Mouse (Mus musculus): ENCODE results near the gene C1qb. TPM values are rescaled to one million over a fixed set of nuclear protein-coding genes. Genes with fewer than 3 reads are reported as not detected.
A peak's percentile ranks its signal among the peaks of the same experiment; 100 is the strongest.

C1qb gene
- polyA plus RNA-seq, 1 experiment from 2014 or later = not detected

DNA sequence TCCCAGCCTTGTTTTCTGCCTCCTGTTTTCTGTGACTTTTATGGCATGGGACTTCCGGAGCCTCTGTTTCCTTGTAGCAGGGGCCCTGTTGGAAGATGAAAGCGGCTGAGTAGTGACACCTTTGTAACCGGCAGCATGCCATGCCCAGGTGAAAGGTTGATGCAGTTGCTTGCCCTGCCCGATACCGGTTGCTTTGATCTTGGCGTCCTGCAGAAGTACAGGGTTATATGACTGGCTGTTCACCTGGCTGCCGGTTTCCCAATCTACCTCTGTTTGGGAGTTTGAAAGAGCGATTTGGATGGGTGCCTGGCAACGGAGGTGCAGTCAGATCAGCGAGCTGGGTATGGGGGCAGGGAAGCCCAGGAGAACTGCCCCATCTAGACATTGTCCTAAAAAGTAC is 43.2 kb downstream of the C1qb start:
- ChIA-PET CTCF (interaction anchor here (1.6 kb wide), 1 partner anchor 167 kb away, joined by 4 read pairs; no protein-coding TSS in a partner anchor), POLR2A (no interaction called here)
- DNase-seq (ENCODE audit: low read depth, low spot score) (no peak), ATAC-seq (no peak)
- in situ Hi-C loops (cut with MboI; ENCODE audit: low pct_unique_long_range_greater_than_20kb) = loop anchor here (5.0 kb wide), 1 partner anchor 166 kb away; no protein-coding TSS in a partner anchor
- no peak for TF ChIP-seq CTCF (IDR thresholded peaks at IDR 0.05)
- H3K27me3 ChIP-seq = peaks cover 5% of the 10 kb centered on the region

DNA sequence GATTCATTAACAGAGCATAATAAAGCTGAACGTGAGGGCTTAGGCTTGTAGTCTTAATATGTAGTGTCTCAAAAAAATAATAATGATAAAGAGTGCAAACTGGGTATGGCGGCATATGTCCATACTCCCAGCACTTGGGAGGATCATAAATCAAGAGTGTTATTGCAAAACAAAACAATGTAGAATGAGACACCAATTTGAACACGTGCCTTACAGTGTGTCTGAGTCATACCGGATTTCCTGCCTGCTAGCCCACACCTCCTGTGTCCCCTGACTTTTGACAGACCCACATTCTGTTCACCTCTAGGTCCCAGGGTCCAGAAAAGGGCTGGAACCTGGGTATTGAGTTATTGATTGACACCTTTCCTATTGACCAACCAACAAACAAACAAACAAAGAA is 44.0 kb downstream of the C1qb start:
- H3K27me3 ChIP-seq = peaks cover 4% of the 10 kb centered on the region
- in situ Hi-C loops (cut with MboI; ENCODE audit: low pct_unique_long_range_greater_than_20kb) = loop anchor here (5.0 kb wide), 1 partner anchor 165 kb away; no protein-coding TSS in a partner anchor
- TF ChIP-seq CTCF (IDR thresholded peaks at IDR 0.05) = no peak
- ATAC-seq = no peak
- no peak for DNase-seq (ENCODE audit: low read depth, low spot score)
- ChIA-PET CTCF (interaction anchor here (1.6 kb wide), 1 partner anchor 167 kb away, joined by 4 read pairs; no protein-coding TSS in a partner anchor), POLR2A (no interaction called here)

DNA sequence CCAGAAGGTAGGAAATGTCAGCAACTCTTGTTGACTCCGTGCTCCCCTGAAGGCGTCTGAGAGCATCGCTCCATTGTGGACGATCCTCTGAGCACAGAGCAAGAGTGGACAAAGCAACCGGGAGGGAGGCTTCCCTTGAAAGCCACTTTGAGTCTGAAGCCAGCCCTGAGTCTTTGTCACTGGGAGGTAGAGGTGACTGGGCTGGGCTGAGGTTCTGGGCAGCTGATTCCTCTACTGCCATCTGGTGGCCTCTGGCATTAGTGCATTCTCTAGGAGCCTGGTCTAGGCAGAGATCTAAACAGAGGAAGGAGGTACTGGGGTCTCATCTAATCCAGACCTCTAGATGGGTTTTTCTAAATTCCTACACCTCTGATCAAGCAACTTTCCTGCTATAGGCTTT is 44.9 kb downstream of the C1qb start:
- CTCF ChIA-PET = interaction anchor here (1.6 kb wide), 1 partner anchor 166 kb away, joined by 4 read pairs; no protein-coding TSS in a partner anchor
- peaks cover 4% of the 10 kb centered on the region for H3K27me3 ChIP-seq
- no peak for TF ChIP-seq CTCF (IDR thresholded peaks at IDR 0.05)
- no peak for DNase-seq (ENCODE audit: low read depth, low spot score)
- POLR2A ChIA-PET = no interaction called here
- in situ Hi-C loops (cut with MboI; ENCODE audit: low pct_unique_long_range_greater_than_20kb) = loop anchor here (5.0 kb wide), 1 partner anchor 164 kb away; no protein-coding TSS in a partner anchor
- no peak for ATAC-seq

DNA sequence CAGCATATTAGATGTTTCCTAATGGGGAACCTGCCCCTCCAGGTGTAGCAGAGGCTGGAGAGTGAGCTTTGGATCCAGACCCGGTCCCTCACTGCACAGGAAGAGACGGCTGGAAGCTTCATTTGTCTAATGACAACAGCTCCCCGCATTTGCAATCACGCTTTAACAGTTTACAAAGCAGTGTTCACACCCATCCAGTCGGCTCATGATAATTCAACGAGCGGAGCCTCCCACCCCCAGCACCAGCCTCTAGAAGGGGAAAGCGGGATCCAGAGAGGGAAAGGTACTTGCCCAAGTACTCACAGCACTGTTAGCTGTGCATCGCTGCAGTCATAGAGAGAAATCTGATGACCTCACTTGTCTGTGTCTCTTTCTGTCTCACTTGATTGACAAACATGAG is 47.5 kb downstream of the C1qb start:
- POLR2A ChIA-PET = interaction anchor here (0.6 kb wide), 1 partner anchor 157 kb away, joined by 4 read pairs; no protein-coding TSS in a partner anchor
- in situ Hi-C loops (cut with MboI; ENCODE audit: low pct_unique_long_range_greater_than_20kb) = no loop called here
- ATAC-seq (no peak), DNase-seq (ENCODE audit: low read depth, low spot score) (no peak)
- CTCF ChIA-PET = no interaction called here
- TF ChIP-seq CTCF (IDR thresholded peaks at IDR 0.05) = no peak
- no peaks in the 10 kb centered on the region for H3K27me3 ChIP-seq

DNA sequence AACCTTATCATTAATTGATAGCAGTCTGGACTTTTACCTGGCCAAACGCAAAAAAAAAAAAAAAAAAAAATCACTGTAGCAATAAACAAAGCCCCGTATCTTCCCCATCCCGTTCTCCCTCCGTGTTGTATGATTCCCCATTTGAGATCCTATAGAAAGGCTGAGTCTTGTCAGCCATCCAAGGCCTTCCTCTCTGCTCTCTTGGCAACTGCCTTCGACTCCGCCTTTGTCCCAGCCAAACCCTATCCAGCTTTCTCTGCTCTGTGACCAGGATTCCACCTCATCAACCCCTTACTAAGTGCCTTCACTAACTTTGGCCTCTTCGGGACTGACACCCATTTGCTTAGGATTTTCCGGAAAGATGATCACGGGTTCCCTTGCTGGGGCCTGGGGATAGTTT is 48.0 kb downstream of the C1qb start:
- ChIA-PET POLR2A (no interaction called here), CTCF (no interaction called here)
- H3K27me3 ChIP-seq = no peaks in the 10 kb centered on the region
- no peak for ATAC-seq
- TF ChIP-seq CTCF (IDR thresholded peaks at IDR 0.05) = no peak
- in situ Hi-C loops (cut with MboI; ENCODE audit: low pct_unique_long_range_greater_than_20kb) = no loop called here
- DNase-seq (ENCODE audit: low read depth, low spot score) = no peak

DNA sequence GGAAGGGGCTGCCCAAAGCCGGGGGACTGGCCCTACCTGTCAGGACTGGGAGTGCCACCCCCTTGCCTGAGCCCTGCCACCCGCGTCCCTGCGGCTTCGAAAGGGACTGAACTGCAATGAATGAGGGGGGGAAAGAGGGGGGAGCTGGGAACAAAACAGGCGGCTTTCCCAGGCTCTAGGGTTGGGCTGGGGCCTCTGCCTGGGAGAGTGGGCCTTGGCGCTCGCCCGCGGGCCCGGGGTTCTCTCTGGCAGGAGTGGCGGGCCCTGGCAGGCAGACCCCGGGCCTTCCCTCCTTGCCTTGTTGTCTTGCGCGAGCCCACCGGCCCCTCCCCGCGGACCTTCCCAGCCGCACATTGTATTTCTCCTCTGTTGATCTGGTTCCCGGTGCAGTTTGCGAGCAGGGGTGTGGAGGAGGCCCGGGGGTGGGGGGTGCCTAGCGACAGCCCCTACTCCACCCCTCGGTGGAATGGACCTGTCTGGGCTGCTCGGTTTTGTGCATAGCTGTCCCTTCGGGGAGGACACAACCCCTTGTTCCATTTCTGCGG is 49.5 kb downstream of the C1qb start:
- CTCF ChIA-PET = no interaction called here
- no peak for DNase-seq (ENCODE audit: low read depth, low spot score)
- TF ChIP-seq CTCF (IDR thresholded peaks at IDR 0.05) = no peak
- POLR2A ChIA-PET = no interaction called here
- ATAC-seq = peak; percentile 28
- no peaks in the 10 kb centered on the region for H3K27me3 ChIP-seq
- in situ Hi-C loops (cut with MboI; ENCODE audit: low pct_unique_long_range_greater_than_20kb) = no loop called here

DNA sequence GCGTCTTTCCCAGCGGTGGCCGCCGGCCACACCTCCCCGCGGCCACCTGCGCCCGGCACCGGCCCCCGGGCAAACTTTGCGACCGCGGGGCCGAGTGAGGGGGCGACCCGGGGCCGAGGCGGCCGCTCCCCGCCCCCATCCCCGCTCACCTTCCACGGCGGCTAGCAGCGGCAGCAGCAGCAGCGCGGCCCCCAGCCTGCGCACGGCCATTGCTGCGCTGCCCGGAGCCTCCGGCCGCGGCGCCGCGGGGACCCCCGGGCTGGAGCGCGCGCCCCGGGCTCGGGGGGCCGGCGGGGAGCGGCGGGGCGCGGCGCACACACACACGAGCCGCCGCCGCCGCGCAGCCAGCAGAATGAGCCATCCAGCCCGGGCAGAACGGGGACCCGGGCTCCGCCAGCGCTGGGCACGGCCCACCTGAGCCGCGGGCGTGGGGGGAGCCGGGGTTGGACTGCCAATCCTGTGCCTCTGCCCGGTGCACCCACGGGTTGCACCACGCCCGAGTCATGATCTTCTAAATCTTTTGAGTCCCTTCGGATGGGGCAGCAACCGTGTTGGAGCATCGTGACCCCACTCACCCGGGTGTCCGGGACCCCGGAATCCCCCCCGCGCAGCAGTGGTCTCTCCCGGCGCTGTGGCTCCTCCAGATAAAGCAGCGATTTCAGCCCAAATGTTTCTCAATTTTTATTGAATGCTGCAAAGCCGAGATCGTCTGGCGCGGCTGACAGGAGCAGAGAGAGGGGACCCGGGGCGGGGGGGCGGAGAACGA is 50.2 kb downstream of the C1qb start, which contains the start of gene Ephb2:
Gene Ephb2 (minus strand): TSS at position 368 of the 766 bp plus-strand sequence.
- TF ChIP-seq CTCF (IDR thresholded peaks at IDR 0.05) = no peak
- ATAC-seq = peak; percentile 48

DNA sequence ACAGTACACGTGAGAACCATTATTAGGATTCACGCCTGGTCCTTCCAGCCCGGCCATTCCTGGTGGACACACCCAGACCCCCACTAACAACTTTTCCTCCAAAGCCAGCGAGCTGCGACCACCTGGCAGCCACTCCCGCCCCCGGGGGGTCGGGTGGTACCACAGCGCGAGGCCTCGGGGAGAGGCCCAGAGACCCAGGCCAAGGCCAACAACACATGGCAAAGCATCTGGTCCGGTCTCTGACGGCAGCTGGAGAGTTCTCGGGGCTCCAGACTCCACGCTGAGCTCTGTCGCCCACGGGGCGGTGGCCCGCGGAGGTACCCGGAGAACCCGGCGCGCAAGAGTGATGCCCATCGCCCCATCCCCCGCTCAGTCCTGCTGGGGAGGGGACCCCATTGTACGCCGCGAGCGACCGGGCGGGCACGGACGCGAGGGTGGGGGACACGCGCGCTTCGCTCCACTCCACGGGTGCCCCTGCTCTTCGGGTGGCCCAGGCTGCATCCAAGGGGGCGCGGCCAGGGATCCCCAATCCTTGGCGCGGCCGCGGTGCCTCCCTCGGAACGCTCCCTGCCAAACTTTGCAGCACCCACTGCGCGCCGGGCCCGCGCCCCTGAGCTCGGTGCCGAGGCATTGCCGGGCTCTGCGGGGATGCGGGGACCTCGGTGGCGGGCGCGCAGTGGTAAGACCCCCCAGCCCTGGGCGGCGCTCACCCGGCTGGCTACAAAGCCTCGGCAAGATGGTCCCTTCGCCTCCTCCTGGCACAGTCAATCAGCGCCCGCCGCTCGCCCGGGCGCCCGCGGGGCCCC is 51.0 kb downstream of the C1qb start:
- CTCF ChIA-PET = no interaction called here
- in situ Hi-C loops (cut with MboI; ENCODE audit: low pct_unique_long_range_greater_than_20kb) = no loop called here
- no peak for ATAC-seq
- DNase-seq (ENCODE audit: low read depth, low spot score) = no peak
- POLR2A ChIA-PET = no interaction called here
- TF ChIP-seq CTCF (IDR thresholded peaks at IDR 0.05) = no peak
- no peaks in the 10 kb centered on the region for H3K27me3 ChIP-seq

More for the DNA sequence above, 50.2 kb downstream of the C1qb start, which contains the start of gene Ephb2:
- in situ Hi-C loops (cut with MboI; ENCODE audit: low pct_unique_long_range_greater_than_20kb) = no loop called here
- DNase-seq (ENCODE audit: low read depth, low spot score) = no peak
- H3K27me3 ChIP-seq = no peaks in the 10 kb centered on the region
- POLR2A ChIA-PET = no interaction called here
- CTCF ChIA-PET = no interaction called here

DNA sequence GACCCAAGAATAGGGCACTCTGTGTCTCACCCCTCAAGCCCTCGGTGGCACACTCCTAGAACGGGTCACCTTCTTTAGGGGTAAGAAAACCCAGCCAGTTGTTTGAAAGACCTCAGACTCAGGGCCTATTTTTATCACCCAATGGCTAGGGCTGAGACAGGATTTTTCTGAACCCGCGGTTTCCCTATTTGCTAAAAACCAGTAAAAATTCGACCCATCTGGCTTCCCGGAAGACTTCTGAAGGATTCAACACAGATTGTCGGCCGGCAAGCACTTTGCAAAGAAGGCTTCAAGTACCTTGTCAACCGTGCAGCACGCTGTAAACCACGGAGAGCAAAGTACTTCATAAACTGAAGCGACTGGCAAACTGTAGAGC is 51.6 kb downstream of the C1qb start:
- ATAC-seq (no peak), DNase-seq (ENCODE audit: low read depth, low spot score) (no peak)
- no peaks in the 10 kb centered on the region for H3K27me3 ChIP-seq
- no peak for TF ChIP-seq CTCF (IDR thresholded peaks at IDR 0.05)
- POLR2A ChIA-PET = no interaction called here
- in situ Hi-C loops (cut with MboI; ENCODE audit: low pct_unique_long_range_greater_than_20kb) = no loop called here
- CTCF ChIA-PET = no interaction called here

DNA sequence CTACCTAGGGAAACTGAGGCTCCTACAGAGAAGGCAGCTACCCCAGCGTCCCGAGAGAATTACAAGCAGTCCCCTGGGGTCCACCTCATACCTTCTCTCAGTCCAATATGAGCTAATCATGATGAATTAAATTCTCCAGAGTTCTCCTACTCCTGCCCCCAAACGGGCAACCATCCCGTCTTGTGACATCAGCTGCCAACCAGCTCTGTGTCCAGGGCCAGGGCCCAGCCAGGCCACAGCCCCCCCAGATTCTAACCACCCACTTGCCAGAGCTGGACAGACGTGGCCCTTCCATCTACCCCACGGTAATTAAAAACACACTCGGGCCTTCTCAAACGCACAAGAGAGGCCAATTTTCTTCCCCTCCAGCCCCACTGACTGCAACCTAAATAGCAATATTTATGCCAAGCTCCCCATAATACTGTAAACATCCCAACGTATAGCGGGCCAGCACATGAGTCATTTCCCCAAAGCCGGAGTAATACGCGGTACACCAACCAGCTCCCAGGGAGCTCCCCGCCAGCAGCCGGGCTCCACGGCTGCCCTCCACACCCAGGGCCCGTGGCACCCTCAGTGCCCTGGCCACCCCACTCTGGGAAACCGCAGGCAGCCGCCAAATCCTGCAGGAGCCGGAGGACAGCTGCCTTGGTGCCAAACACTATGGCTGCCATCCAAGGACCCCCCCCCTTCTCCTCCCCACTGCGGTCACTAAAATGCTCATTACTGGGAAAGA is 52.2 kb downstream of the C1qb start:
- H3K27me3 ChIP-seq = no peaks in the 10 kb centered on the region
- POLR2A ChIA-PET = no interaction called here
- CTCF ChIA-PET = no interaction called here
- in situ Hi-C loops (cut with MboI; ENCODE audit: low pct_unique_long_range_greater_than_20kb) = no loop called here
- no peak for ATAC-seq
- no peak for TF ChIP-seq CTCF (IDR thresholded peaks at IDR 0.05)
- no peak for DNase-seq (ENCODE audit: low read depth, low spot score)

All from Patski (cell line).